Mouse (Mus musculus): Measurements from ENCODE around the gene Mecom.

DNA sequence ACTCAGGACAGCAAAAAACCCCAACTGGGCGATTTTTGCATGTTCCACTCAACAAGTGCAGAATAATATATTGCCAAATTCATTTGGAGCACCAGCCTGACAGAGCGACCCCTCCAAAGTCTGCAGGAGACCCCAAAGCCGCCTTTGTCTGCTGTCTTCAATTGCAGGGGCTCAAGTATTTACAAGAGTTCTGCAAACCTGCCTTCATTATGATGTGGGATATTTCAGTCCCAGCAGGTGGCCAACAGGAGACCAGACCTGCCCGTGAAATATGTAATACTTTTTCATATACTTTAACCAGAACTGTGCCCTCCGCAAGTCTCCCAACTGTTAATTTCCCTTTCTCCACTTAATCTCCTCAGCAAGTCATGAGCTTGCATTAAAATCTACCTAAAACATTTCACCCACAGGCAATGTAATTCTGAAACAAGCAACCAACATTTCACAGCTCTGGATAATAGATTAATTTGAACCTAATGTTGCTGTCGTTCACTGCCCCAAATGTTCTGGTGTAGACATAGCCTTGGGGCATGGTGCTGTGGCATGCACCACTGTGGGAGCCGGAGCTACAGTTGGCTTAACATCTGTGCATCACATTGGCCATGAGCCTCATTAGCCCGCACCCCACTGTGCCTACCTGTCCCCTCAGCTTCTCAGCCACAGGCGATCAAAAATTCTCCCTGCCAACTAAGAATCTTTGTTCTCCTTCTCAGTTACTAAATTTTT lies 439.7 kb downstream of the Mecom start:
- TF ChIP-seq GATA1 (IDR thresholded peaks at IDR 0.05; ENCODE audit: borderline replicate concordance, low read length) (no peak), FLI1 (IDR thresholded peaks at IDR 0.05; ENCODE audit: low read length) (no peak)
